Mouse (Mus musculus) pancreas, adult 10 weeks (tissue): ENCODE results near the gene Cryab. TPM values are rescaled to one million over a fixed set of nuclear protein-coding genes. Genes with fewer than 3 reads are reported as not detected.

Experiments used
- polyA plus RNA-seq: library from polyadenylated mRNA; stranded (reverse); fragments of 350-450 nt; fragmentation: Illumina TruSeq; extraction: RNeasy Lipid Tissue Mini Kit (QIAGEN cat#74804); gene quantifications from one replicate; pipeline ENCODE4 v1.2.3, GENCODE M21; 2015; ENCODE audit warnings: low read depth, low replicate concordance; ENCODE audit not compliant: insufficient read depth

Gene Cryab
- polyA plus RNA-seq, result 37.8 TPM

GRCm38 (mm10) chr9:50751323-50751722 is at the start of gene Cryab:
TSS of gene Cryab (plus strand) at chr9:50751325.

GRCm38 (mm10) chr9:50738914-50739870 is 11.9 kb upstream of the Cryab start, which contains the start of gene Dixdc1:
TSS of gene Dixdc1 (minus strand) at chr9:50739517.

GRCm38 (mm10) chr9:50746214-50746677 is 4.9 kb upstream of the Cryab start, which contains the start of gene 2310030G06Rik:
TSS of gene 2310030G06Rik (minus strand) at chr9:50746536.

GRCm38 (mm10) chr9:50752054-50752602 is 1.0 kb downstream of the Cryab start, which contains the start of gene Hspb2:
TSS of gene Hspb2 (minus strand) at chr9:50752354.

GRCm38 (mm10) chr9:50768107-50769002 is 17.2 kb downstream of the Cryab start, which contains the start of gene Fdxacb1:
TSS of gene Fdxacb1 (plus strand) at chr9:50768236.

GRCm38 (mm10) chr9:50774991-50775612 is 24.0 kb downstream of the Cryab start, which contains the start of the genes Alg9 and 1110032A03Rik:
TSS of gene Alg9 (plus strand) at chr9:50775019.
TSS of gene 1110032A03Rik (minus strand) at chr9:50775520.

Other genes starting within 250 kb of the Cryab start
- gene Pts, start 222.6 kb upstream of the Cryab start, polyA plus RNA-seq, result 13.8 TPM
- gene Il18, start 196.5 kb upstream of the Cryab start, polyA plus RNA-seq, result 4.1 TPM
- gene Bco2, start 196.1 kb upstream of the Cryab start, polyA plus RNA-seq, result 0.39 TPM
- not detected for gene Tex12, start 190.0 kb upstream of the Cryab start, polyA plus RNA-seq
- 33.8 TPM for gene Sdhd, start 147.5 kb upstream of the Cryab start, polyA plus RNA-seq
- 34.4 TPM for gene Timm8b, start 147.4 kb upstream of the Cryab start, polyA plus RNA-seq
- 0.74 TPM for gene Pih1d2, start 134.0 kb upstream of the Cryab start, polyA plus RNA-seq
- 5.2 TPM for gene Nkapd1, start 133.9 kb upstream of the Cryab start, polyA plus RNA-seq
- 5.9 TPM for gene Dlat, start 91.5 kb upstream of the Cryab start, polyA plus RNA-seq
- gene Dixdc1, start 11.8 kb upstream of the Cryab start, polyA plus RNA-seq, result 4.0 TPM
- 8.6 TPM for gene 2310030G06Rik, start 4.8 kb upstream of the Cryab start, polyA plus RNA-seq
- gene Hspb2, start 1.0 kb downstream of the Cryab start, polyA plus RNA-seq, result 4.5 TPM
- gene Fdxacb1, start 16.9 kb downstream of the Cryab start, polyA plus RNA-seq, result 0.90 TPM
- gene Alg9, start 23.7 kb downstream of the Cryab start, polyA plus RNA-seq, result 6.7 TPM
- gene 1110032A03Rik, start 24.2 kb downstream of the Cryab start, polyA plus RNA-seq, result 11.6 TPM
- 4.9 TPM for gene Ppp2r1b, start 94.0 kb downstream of the Cryab start, polyA plus RNA-seq